Mouse (Mus musculus) adrenal gland, postnatal 4 days (tissue): Measurements from ENCODE around the gene Olfr1006. TPM values are rescaled to one million over a fixed set of nuclear protein-coding genes. Genes with fewer than 3 reads are reported as not detected.
"Not testable (repeated sequence)": the region's sequence is repeated elsewhere in the genome, so short reads cannot be mapped to it uniquely, and the experiment has no call there.

ENCODE experiments used
- DNase-seq, 2 experiments: peaks; one replicate each; pipeline ENCODE4 v3.0.0; 2021 to 2022; ENCODE audit warnings: low spot score in 2 of 2, mixed read lengths in 2 of 2
- long read RNA-seq, 2 experiments: library from polyadenylated mRNA; stranded (forward); transcript quantifications; one replicate each; pipeline ENCODE4 v2.0.0; 2021
- total RNA-seq, 2 experiments: library from RNA; stranded (reverse); gene quantifications; 2 replicates each; pipeline ENCODE4 v1.2.3; 2021

Gene Olfr1006
- total RNA-seq = not detected
- long read RNA-seq, experiment 1 = 0 reads
- long read RNA-seq, experiment 2 = 0 reads

- DNase-seq = no peak
Observed at GRCm38 (mm10) chr2:85678667-85679066, at the start of gene Olfr1006. Olfr1006 (minus strand) TSS chr2:85678767.

GRCm38 (mm10) chr2:85725793-85726192 lies 47.2 kb upstream of the Olfr1006 start:
- DNase-seq = no peak

GRCm38 (mm10) chr2:85715119-85715518 lies 36.6 kb upstream of the Olfr1006 start, which contains the start of gene Olfr1009:
Olfr1009 (plus strand) TSS chr2:85715419.
- no peak for DNase-seq

- no peak for DNase-seq
Observed at GRCm38 (mm10) chr2:85711159-85711558, 32.6 kb upstream of the Olfr1006 start.

GRCm38 (mm10) chr2:85710680-85711079 lies 32.1 kb upstream of the Olfr1006 start:
- not testable (repeated sequence) for DNase-seq

- no peak for DNase-seq
Observed at GRCm38 (mm10) chr2:85689131-85689530, 10.6 kb upstream of the Olfr1006 start, which contains the start of gene Olfr1008. Olfr1008 (plus strand) TSS chr2:85689431.

- DNase-seq = not testable (repeated sequence)
Observed at GRCm38 (mm10) chr2:85664355-85664754, 14.2 kb downstream of the Olfr1006 start, which contains the start of gene Olfr154. Olfr154 (minus strand) TSS chr2:85664455.

- no peak for DNase-seq
Observed at GRCm38 (mm10) chr2:85650604-85651003, 28.0 kb downstream of the Olfr1006 start, which contains the start of gene Olfr1002. Olfr1002 (minus strand) TSS chr2:85650704.

Other genes starting within 250 kb of the Olfr1006 start
- not detected for gene Olfr994, start 242.3 kb downstream of the Olfr1006 start, total RNA-seq
- gene Olfr995, start 235.1 kb downstream of the Olfr1006 start, total RNA-seq = not detected
- under 1 TPM; 0.34 to 0.48 TPM for gene 4833423E24Rik, start 159.7 kb downstream of the Olfr1006 start, total RNA-seq
- gene Olfr996, start 99.6 kb downstream of the Olfr1006 start, total RNA-seq = not detected
- gene Olfr998, start 89.8 kb downstream of the Olfr1006 start, total RNA-seq = not detected
- gene Olfr1000, start 66.9 kb downstream of the Olfr1006 start, total RNA-seq = not detected
- gene Olfr1002, start 28.1 kb downstream of the Olfr1006 start, total RNA-seq = not detected
- gene Olfr154, start 14.3 kb downstream of the Olfr1006 start, total RNA-seq = not detected
- gene Olfr1008, start 10.7 kb upstream of the Olfr1006 start, total RNA-seq = not detected
- gene Olfr1009, start 36.7 kb upstream of the Olfr1006 start, total RNA-seq = under 1 TPM in 1 of 2 experiments, not detected in 1; 0.11 TPM
- gene Olfr1012, start 84.0 kb upstream of the Olfr1006 start, total RNA-seq = not detected
- gene Olfr1013, start 88.3 kb upstream of the Olfr1006 start, total RNA-seq = not detected
- not detected for gene Olfr1014, start 93.9 kb upstream of the Olfr1006 start, total RNA-seq
- not detected for gene Olfr1015, start 103.2 kb upstream of the Olfr1006 start, total RNA-seq
- gene Olfr1016, start 123.8 kb upstream of the Olfr1006 start, total RNA-seq = not detected
- gene Olfr1018, start 139.7 kb upstream of the Olfr1006 start, total RNA-seq = not detected
- not detected for gene Olfr1019, start 166.7 kb upstream of the Olfr1006 start, total RNA-seq
- gene Olfr1020, start 168.3 kb upstream of the Olfr1006 start, total RNA-seq = not detected
- not detected for gene Olfr1022, start 189.8 kb upstream of the Olfr1006 start, total RNA-seq
- gene Olfr1023, start 206.9 kb upstream of the Olfr1006 start, total RNA-seq = not detected
- not detected for gene Olfr1024, start 226.3 kb upstream of the Olfr1006 start, total RNA-seq
- not detected for gene Olfr1025-ps1, start 236.4 kb upstream of the Olfr1006 start, total RNA-seq
- not detected for gene Olfr1026, start 242.8 kb upstream of the Olfr1006 start, total RNA-seq